Mouse (Mus musculus): ENCODE measurements around the gene Fbn1.

- TF ChIP-seq CTCF (IDR thresholded peaks at IDR 0.05; ENCODE audit: borderline replicate concordance, extremely low read depth, insufficient read depth, insufficient read length) (no peak), POLR2A (IDR thresholded peaks at IDR 0.05; ENCODE audit: borderline replicate concordance, extremely low read depth, insufficient read depth, insufficient read length, poor library complexity, severe bottlenecking) (no peak)
Measured at GRCm38 (mm10) chr2:125474690-125475089, 33.1 kb downstream of the Fbn1 start.

All from brain, embryonic 14.5 days (tissue).